Mouse (Mus musculus) midbrain, postnatal 0 days (tissue): ENCODE results near the gene Gm36210. TPM values are rescaled to one million over a fixed set of nuclear protein-coding genes. Genes with fewer than 3 reads are reported as not detected.

Experiments used
- ATAC-seq: fragments of 200-750 bp; cut with Nextera tagmentation; 2 replicates; pipeline ENCODE4 v1.8.0; 2017; ENCODE audit warnings: moderate number of reproducible peaks, mild to moderate bottlenecking, moderate TSS enrichment, moderate library complexity; ENCODE audit not compliant: low FRiP score
- DNase-seq: peaks from one replicate; pipeline ENCODE4 v3.0.0-alpha.2; 2015; ENCODE audit warnings: low spot score
- H3K27ac ChIP-seq: fragments of 300-500 bp; sonication (generic); 2 replicates; pipeline ENCODE4 v1.5.1; 2014; ENCODE audit warnings: low read depth, mild to moderate bottlenecking, low read length, mixed read lengths
- H3K27me3 ChIP-seq: fragments of 300-500 bp; sonication (generic); 2 replicates; pipeline ENCODE4 v1.6.1; 2014; ENCODE audit warnings: low read length, control low read depth, mixed read lengths; ENCODE audit not compliant: insufficient read depth
- H3K36me3 ChIP-seq: fragments of 300-500 bp; sonication (generic); 2 replicates; pipeline ENCODE4 v1.6.1; 2014; ENCODE audit warnings: low read length, control low read depth, mixed read lengths; ENCODE audit not compliant: insufficient read depth
- H3K4me1 ChIP-seq: fragments of 300-500 bp; sonication (generic); 2 replicates; pipeline ENCODE4 v1.6.1; 2014; ENCODE audit warnings: mild to moderate bottlenecking, control low read depth, antibody characterized with exemption, low read length, mixed read lengths; ENCODE audit not compliant: insufficient read depth
- H3K4me2 ChIP-seq: fragments of 300-500 bp; sonication (generic); 2 replicates; pipeline ENCODE4 v1.6.1; 2014; ENCODE audit warnings: low read depth, mild to moderate bottlenecking, low read length, mixed read lengths; ENCODE audit not compliant: poor library complexity, severe bottlenecking
- H3K4me3 ChIP-seq: fragments of 300-500 bp; sonication (generic); 2 replicates; pipeline ENCODE4 v1.5.1; 2014; ENCODE audit warnings: low read depth, mild to moderate bottlenecking, low read length, moderate library complexity
- H3K9ac ChIP-seq: fragments of 300-500 bp; sonication (generic); replicated peaks from 2 replicates; pipeline ENCODE4 v1.6.1; 2014; ENCODE audit warnings: mild to moderate bottlenecking, low read length, moderate library complexity, mixed read lengths; ENCODE audit not compliant: poor library complexity, severe bottlenecking
- H3K9me3 ChIP-seq: fragments of 300-500 bp; sonication (generic); 2 replicates; pipeline ENCODE4 v1.6.1; 2016; ENCODE audit warnings: low read length, control low read depth
- CTCF ChIP-seq: IDR thresholded peaks from 2 replicates; pipeline ENCODE4 v1.5.1; 2016; ENCODE audit warnings: antibody characterized with exemption, mild to moderate bottlenecking
- WGBS: fragments of 180-500 bp; shearing (Covaris S2); extraction: QIAGEN DNeasy Blood & Tissue Kit; methylation state at CpG from one replicate; pipeline ENCODE4 v1.1.7; 2014; 5-methylcytosine and 5-hydroxymethylcytosine counted together
- polyA plus RNA-seq: library from polyadenylated mRNA; unstranded; fragments of >200 nt; fragmentation: Nextera tagmentation; extraction: Ambion mirVana; gene quantifications from 2 replicates; pipeline ENCODE4 v1.2.1, GENCODE M21; 2015
- total RNA-seq: library from RNA; depleted of rRNA; stranded (reverse); fragments of >200 nt; gene quantifications from 2 replicates; pipeline ENCODE4 v1.2.3, GENCODE M21; 2014

Gene Gm36210
- total and polyA plus RNA-seq, 2 experiments from 2014 or later = 0.32 TPM; not detected in 1

- peak; percentile 85 for ATAC-seq
- Histone ChIP-seq H3K36me3 (no peaks in the 10 kb centered on the region), H3K27me3 (no peaks in the 10 kb centered on the region), H3K4me1 (no peaks in the 10 kb centered on the region), H3K9ac (0 out of 2 replicates have a peak overlapping the region, but pooled peaks have one; percentile 42), H3K27ac (no peak overlapping the region), H3K9me3 (no peaks in the 10 kb centered on the region), H3K4me2 (peak overlapping the region; percentile 52), H3K4me3 (peak overlapping the region; percentile 32)
- DNase-seq = peak; percentile 91
- 19% methylated on average over 15 of the region's 15 CpGs for WGBS
- TF ChIP-seq CTCF = peak; percentile 95
Observed at GRCm38 (mm10) chr7:4943223-4943815, 37.0 kb upstream of the Gm36210 start.

- Histone ChIP-seq H3K4me3 (no peak overlapping the region), H3K4me1 (no peaks in the 10 kb centered on the region), H3K36me3 (no peaks in the 10 kb centered on the region), H3K4me2 (no peak overlapping the region), H3K9ac (no peak overlapping the region), H3K27me3 (no peaks in the 10 kb centered on the region), H3K9me3 (no peaks in the 10 kb centered on the region), H3K27ac (no peak overlapping the region)
- 49% methylated on average over 5 of the region's 5 CpGs for WGBS
- no peak for TF ChIP-seq CTCF
- no peak for DNase-seq
- no peak for ATAC-seq
Observed at GRCm38 (mm10) chr7:4942673-4943072, 36.4 kb upstream of the Gm36210 start.

- peak; percentile 86 for TF ChIP-seq CTCF
- H3K27me3 ChIP-seq = no peaks in the 10 kb centered on the region
- 19% methylated on average over 9 of the region's 9 CpGs for WGBS
Observed at GRCm38 (mm10) chr7:4940068-4940479, 33.8 kb upstream of the Gm36210 start.

GRCm38 (mm10) chr7:4938456-4938855 lies 32.1 kb upstream of the Gm36210 start:
- Histone ChIP-seq H3K4me3 (no peak overlapping the region), H3K9ac (no peak overlapping the region), H3K27ac (no peak overlapping the region), H3K4me2 (no peak overlapping the region), H3K4me1 (no peaks in the 10 kb centered on the region), H3K27me3 (no peaks in the 10 kb centered on the region), H3K9me3 (no peaks in the 10 kb centered on the region), H3K36me3 (no peaks in the 10 kb centered on the region)
- TF ChIP-seq CTCF = peak; percentile 84
- 28% methylated on average over 2 of the region's 2 CpGs for WGBS
- peak; percentile 53 for DNase-seq
- ATAC-seq = no peak

More at GRCm38 (mm10) chr7:4940068-4940479, 33.8 kb upstream of the Gm36210 start:
- no peak overlapping the region for H3K4me3 ChIP-seq
- no peaks in the 10 kb centered on the region for H3K36me3 ChIP-seq
- H3K4me1 ChIP-seq = no peaks in the 10 kb centered on the region
- H3K9me3 ChIP-seq = no peaks in the 10 kb centered on the region
- no peak overlapping the region for H3K4me2 ChIP-seq
- no peak overlapping the region for H3K27ac ChIP-seq
- ATAC-seq (0 out of 2 replicates have a peak, but pooled peaks have one; percentile 33), DNase-seq (peak; percentile 72)
- no peak overlapping the region for H3K9ac ChIP-seq

- ATAC-seq = no peak
- Histone ChIP-seq H3K9ac (no peak overlapping the region), H3K36me3 (no peaks in the 10 kb centered on the region), H3K4me1 (no peaks in the 10 kb centered on the region), H3K27ac (no peak overlapping the region), H3K4me3 (no peak overlapping the region), H3K4me2 (no peak overlapping the region), H3K9me3 (no peaks in the 10 kb centered on the region), H3K27me3 (no peaks in the 10 kb centered on the region)
- no peak for DNase-seq
- TF ChIP-seq CTCF = no peak
- 89% methylated on average over 9 of the region's 11 CpGs for WGBS
Observed at GRCm38 (mm10) chr7:4937392-4937791, 31.1 kb upstream of the Gm36210 start.

- ATAC-seq (no peak), DNase-seq (no peak)
- Histone ChIP-seq H3K36me3 (no peaks in the 10 kb centered on the region), H3K4me1 (no peaks in the 10 kb centered on the region), H3K27me3 (no peaks in the 10 kb centered on the region), H3K9me3 (no peaks in the 10 kb centered on the region), H3K9ac (no peak overlapping the region), H3K4me2 (no peak overlapping the region), H3K27ac (no peak overlapping the region), H3K4me3 (no peak overlapping the region)
- no peak for TF ChIP-seq CTCF
- 80% methylated on average over 10 of the region's 10 CpGs for WGBS
Observed at GRCm38 (mm10) chr7:4936832-4937231, 30.5 kb upstream of the Gm36210 start.
